Mouse (Mus musculus) thymus, adult 2 months (tissue): ENCODE data around the gene Gm17409.

Experiments used
- CTCF ChIP-seq: fragments of 200-500 bp; IDR thresholded peaks from 2 replicates; pipeline ENCODE4 v1.5.1; 2012; ENCODE audit warnings: mild to moderate bottlenecking, control low read depth, low read length, moderate library complexity, borderline replicate concordance; ENCODE audit not compliant: control insufficient read depth, poor library complexity, insufficient read depth; ENCODE audit errors: extremely low read depth
- POLR2A ChIP-seq: fragments of 200-500 bp; IDR thresholded peaks from 2 replicates; pipeline ENCODE4 v1.6.1; 2012; ENCODE audit warnings: mild to moderate bottlenecking, low read length, control low read depth, moderate library complexity; ENCODE audit not compliant: control insufficient read depth, poor library complexity, insufficient read depth; ENCODE audit errors: extremely low read depth

- TF ChIP-seq POLR2A: no peak
- no peak for TF ChIP-seq CTCF
Observed at GRCm38 (mm10) chr2:58454095-58454865, 15.6 kb upstream of the Gm17409 start.
